Mouse (Mus musculus): ENCODE results near the gene Egfl7. TPM values are rescaled to one million over a fixed set of nuclear protein-coding genes. Genes with fewer than 3 reads are reported as not detected.

The Egfl7 gene
- polyA plus RNA-seq (2015; fragmentation: Nextera tagmentation; extraction: Ambion mirVana) = 110 and 118 TPM in 2 replicates

DNA sequence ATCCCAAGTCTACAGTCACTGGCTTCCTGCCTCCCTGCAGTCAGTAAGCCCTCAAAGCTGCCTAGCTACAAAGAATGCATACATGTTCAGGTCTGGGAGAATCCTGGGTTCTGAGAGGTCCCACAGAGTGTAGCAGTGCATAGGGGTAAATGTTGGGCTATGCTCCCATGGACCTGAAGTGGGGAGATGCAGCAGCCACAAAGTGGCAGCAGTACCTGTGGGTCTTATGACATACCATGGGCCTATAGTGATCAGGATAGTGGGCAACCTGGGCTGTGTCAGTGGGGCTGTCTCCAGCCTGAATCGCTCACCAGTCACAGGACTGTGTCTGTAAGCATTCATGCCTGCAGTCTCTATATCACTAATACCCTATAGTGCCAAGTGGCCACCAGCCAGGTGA is at the start of gene Egfl7:
TSS of gene Egfl7 (plus strand) at position 301 of the 400 bp plus-strand sequence.
- WGBS = 89% methylated on average over 1 of the region's 1 CpGs

DNA sequence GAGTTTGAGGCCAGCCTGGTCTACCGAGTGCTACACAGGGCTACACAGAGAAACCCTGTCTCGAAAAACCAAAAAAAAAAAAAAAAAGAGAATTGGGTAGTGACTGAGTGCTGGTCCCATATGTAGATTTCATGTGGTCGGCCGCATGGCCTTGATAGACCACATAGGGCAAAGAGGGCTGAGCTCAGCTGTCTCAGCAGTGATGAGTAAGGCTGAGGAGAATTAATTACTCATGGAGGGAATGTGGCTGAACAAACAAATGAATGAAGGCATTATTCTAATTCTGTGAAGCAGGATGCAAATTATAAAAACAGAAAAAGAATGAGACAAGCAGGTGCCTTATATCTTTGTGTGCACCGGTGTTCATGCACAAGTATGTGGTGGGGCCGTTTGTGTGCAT is 48.0 kb upstream of the Egfl7 start:
- Histone ChIP-seq H3K36me3 (ENCODE audit: control insufficient read depth, insufficient read depth, low read length) (no peaks in the 10 kb centered on the region), H3K27ac (ENCODE audit: low read length) (no peak overlapping the region), H3K9ac (ENCODE audit: low read depth, low read length) (no peak overlapping the region), H3K4me3 (ENCODE audit: low read length) (no peak overlapping the region), H3K4me2 (ENCODE audit: low read depth, low read length) (no peak overlapping the region), H3K9me3 (ENCODE audit: control insufficient read depth, low read length) (no peaks in the 10 kb centered on the region), H3K4me1 (ENCODE audit: control insufficient read depth, insufficient read depth, low read length) (peaks cover 3% of the 10 kb centered on the region), H3K27me3 (replicated peaks; ENCODE audit: control insufficient read depth, insufficient read depth, low read length) (no peaks in the 10 kb centered on the region)
- WGBS = 83% methylated on average over 6 of the region's 6 CpGs
- ATAC-seq = no peak

More for the DNA sequence above, at the start of gene Egfl7:
- Histone ChIP-seq H3K4me1 (ENCODE audit: control insufficient read depth, insufficient read depth, low read length) (peaks cover 4% of the 10 kb centered on the region; the same call in 1 of the 2 replicates), H3K36me3 (ENCODE audit: control insufficient read depth, insufficient read depth, low read length) (no peaks in the 10 kb centered on the region), H3K4me2 (ENCODE audit: low read depth, low read length) (no peak within 1 kb of the TSS), H3K27ac (ENCODE audit: low read length) (no peak within 1 kb of the TSS), H3K9ac (ENCODE audit: low read depth, low read length) (0 out of 2 replicates have a peak within 1 kb of the TSS, but pooled peaks have one; percentile 5), H3K4me3 (ENCODE audit: low read length) (no peak within 1 kb of the TSS), H3K9me3 (ENCODE audit: control insufficient read depth, low read length) (no peaks in the 10 kb centered on the region), H3K27me3 (replicated peaks; ENCODE audit: control insufficient read depth, insufficient read depth, low read length) (no peaks in the 10 kb centered on the region)
- ATAC-seq = no peak

DNA sequence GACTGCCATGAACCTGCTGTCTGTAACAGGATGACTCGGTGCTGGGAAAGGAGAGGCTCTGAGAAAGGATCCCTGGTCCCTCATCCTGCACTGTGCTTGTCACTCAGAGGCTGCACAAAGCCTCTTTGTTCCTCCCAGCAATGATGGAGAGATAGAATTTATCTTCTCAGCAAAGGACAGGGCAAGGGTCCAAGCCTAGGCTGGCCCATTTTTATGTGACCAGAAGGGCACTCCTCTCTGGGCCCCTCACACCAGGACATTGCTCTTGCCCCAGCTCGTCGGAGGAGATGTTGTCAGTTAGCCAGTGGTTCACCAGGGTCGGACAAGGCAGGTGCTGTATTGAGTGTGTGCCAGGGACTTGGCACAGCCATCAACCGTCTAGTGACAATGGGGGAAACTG is 46.6 kb upstream of the Egfl7 start:
- no peak overlapping the region for H3K4me3 ChIP-seq (ENCODE audit: low read length)
- no peak overlapping the region for H3K4me2 ChIP-seq (ENCODE audit: low read depth, low read length)
- H3K4me1 ChIP-seq (ENCODE audit: control insufficient read depth, insufficient read depth, low read length) = peaks cover 3% of the 10 kb centered on the region
- WGBS = 43% methylated on average over 5 of the region's 5 CpGs
- H3K27me3 ChIP-seq (replicated peaks; ENCODE audit: control insufficient read depth, insufficient read depth, low read length) = no peaks in the 10 kb centered on the region
- H3K36me3 ChIP-seq (ENCODE audit: control insufficient read depth, insufficient read depth, low read length) = no peaks in the 10 kb centered on the region
- no peak overlapping the region for H3K9ac ChIP-seq (ENCODE audit: low read depth, low read length)
- no peaks in the 10 kb centered on the region for H3K9me3 ChIP-seq (ENCODE audit: control insufficient read depth, low read length)
- 0 out of 2 replicates have a peak, but pooled peaks have one; percentile 28 for ATAC-seq
- no peak overlapping the region for H3K27ac ChIP-seq (ENCODE audit: low read length)

DNA sequence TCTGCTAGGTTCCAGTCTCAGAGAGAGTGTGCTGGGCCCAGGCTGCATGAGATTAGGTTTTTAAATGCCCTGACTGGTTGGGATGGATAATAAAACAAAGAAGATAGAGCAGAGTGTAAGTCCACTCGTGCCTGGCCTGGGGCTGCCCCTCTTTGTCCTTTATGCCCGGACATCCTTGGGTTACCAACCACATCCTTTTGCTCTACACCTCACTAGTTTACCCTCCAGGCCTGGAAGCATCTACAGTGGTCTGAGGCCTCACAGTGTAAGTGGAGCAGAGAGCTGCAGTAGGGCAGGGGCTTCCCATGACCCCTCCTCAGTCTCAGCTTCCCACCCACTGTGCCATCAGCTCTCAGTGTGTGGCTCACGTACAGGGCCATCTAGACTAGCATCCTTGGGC is 45.7 kb upstream of the Egfl7 start:
- Histone ChIP-seq H3K4me2 (ENCODE audit: low read depth, low read length) (no peak overlapping the region), H3K4me1 (ENCODE audit: control insufficient read depth, insufficient read depth, low read length) (peaks cover 3% of the 10 kb centered on the region), H3K27me3 (replicated peaks; ENCODE audit: control insufficient read depth, insufficient read depth, low read length) (no peaks in the 10 kb centered on the region), H3K4me3 (ENCODE audit: low read length) (no peak overlapping the region), H3K9me3 (ENCODE audit: control insufficient read depth, low read length) (no peaks in the 10 kb centered on the region), H3K9ac (ENCODE audit: low read depth, low read length) (no peak overlapping the region), H3K27ac (ENCODE audit: low read length) (no peak overlapping the region), H3K36me3 (ENCODE audit: control insufficient read depth, insufficient read depth, low read length) (no peaks in the 10 kb centered on the region)
- 73% methylated on average over 3 of the region's 3 CpGs for WGBS
- no peak for ATAC-seq

DNA sequence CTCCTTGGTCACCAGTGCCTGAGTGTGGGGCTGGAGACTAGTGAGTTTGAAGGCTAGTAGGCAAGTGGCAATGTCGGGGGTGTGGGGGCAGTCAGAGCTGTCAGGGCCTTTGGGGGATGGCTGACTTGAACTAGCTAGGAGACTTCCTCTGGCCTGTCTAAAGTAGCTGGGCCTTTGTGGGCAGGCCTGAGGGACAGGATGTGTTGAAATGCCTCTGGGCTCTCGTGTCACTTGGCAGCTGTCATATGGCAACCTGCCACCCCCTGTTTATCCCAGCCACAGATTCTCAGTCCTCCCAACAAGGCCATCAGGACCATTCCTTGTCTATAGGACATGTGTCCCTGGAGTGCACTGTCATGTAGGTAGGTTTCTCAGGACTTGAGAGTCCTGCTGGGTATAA is 45.2 kb upstream of the Egfl7 start:
- no peak for ATAC-seq
- WGBS = 69% methylated on average over 2 of the region's 2 CpGs
- no peaks in the 10 kb centered on the region for H3K27me3 ChIP-seq (replicated peaks; ENCODE audit: control insufficient read depth, insufficient read depth, low read length)
- H3K9ac ChIP-seq (ENCODE audit: low read depth, low read length) = no peak overlapping the region
- no peaks in the 10 kb centered on the region for H3K9me3 ChIP-seq (ENCODE audit: control insufficient read depth, low read length)
- H3K4me2 ChIP-seq (ENCODE audit: low read depth, low read length) = no peak overlapping the region
- H3K27ac ChIP-seq (ENCODE audit: low read length) = no peak overlapping the region
- no peaks in the 10 kb centered on the region; the same call in 1 of the 2 replicates for H3K4me1 ChIP-seq (ENCODE audit: control insufficient read depth, insufficient read depth, low read length)
- no peaks in the 10 kb centered on the region for H3K36me3 ChIP-seq (ENCODE audit: control insufficient read depth, insufficient read depth, low read length)
- H3K4me3 ChIP-seq (ENCODE audit: low read length) = no peak overlapping the region

DNA sequence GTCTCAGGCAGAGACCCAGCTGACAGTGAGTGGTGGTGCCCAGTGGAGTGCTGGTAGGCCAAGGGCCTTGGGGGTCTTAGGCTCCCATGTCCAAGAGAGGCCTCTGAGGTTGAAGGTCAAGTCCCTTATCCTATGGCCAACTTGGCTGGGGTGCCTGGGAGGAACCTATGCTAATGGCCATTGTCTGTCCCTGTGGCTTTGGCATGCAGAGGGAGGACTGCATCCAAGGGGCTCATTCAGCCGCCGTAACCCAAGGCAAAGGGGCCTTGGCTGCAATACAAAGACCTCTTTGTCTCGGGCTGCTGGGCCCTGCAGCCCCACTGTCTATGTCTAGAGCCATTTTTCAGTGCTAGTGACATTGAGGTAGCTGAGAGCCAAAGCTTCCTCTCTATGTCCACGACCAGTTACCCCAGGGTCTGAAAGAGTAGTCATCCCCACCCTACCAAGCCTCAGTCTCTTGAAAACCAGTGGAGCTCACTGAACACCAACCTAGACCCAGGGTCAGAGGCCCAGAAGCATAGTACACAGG is 44.2 kb upstream of the Egfl7 start:
- Histone ChIP-seq H3K9ac (ENCODE audit: low read depth, low read length) (no peak overlapping the region), H3K36me3 (ENCODE audit: control insufficient read depth, insufficient read depth, low read length) (no peaks in the 10 kb centered on the region), H3K27me3 (replicated peaks; ENCODE audit: control insufficient read depth, insufficient read depth, low read length) (no peaks in the 10 kb centered on the region), H3K4me3 (ENCODE audit: low read length) (no peak overlapping the region), H3K9me3 (ENCODE audit: control insufficient read depth, low read length) (no peaks in the 10 kb centered on the region), H3K4me2 (ENCODE audit: low read depth, low read length) (no peak overlapping the region), H3K4me1 (ENCODE audit: control insufficient read depth, insufficient read depth, low read length) (no peaks in the 10 kb centered on the region; the same call in none of the 2 replicates), H3K27ac (ENCODE audit: low read length) (no peak overlapping the region)
- no peak for ATAC-seq
- WGBS = 62% methylated on average over 4 of the region's 4 CpGs

DNA sequence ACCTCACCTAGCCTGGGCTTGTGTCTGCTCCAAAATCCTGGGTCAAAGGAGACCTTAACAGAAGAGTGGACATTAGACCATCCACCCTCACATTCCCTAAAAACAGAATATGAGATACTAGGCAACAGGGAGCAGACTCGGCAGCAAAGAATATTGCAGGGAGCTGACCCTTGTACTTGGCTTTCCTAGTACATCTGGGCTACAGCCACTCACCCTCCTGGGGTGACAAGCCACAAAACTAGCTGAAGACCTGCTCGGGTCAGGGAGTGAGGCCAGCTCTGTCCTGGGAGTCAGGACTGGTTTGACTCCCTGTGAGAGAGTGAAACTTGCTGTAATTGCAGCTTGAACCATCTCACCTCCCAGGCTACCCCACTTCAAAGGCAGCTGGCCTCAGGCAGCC is 40.3 kb upstream of the Egfl7 start:
- 37% methylated on average over 2 of the region's 2 CpGs for WGBS
- Histone ChIP-seq H3K4me1 (ENCODE audit: control insufficient read depth, insufficient read depth, low read length) (peaks cover 4% of the 10 kb centered on the region; the same call in 1 of the 2 replicates), H3K4me3 (ENCODE audit: low read length) (no peak overlapping the region), H3K36me3 (ENCODE audit: control insufficient read depth, insufficient read depth, low read length) (no peaks in the 10 kb centered on the region), H3K9me3 (ENCODE audit: control insufficient read depth, low read length) (no peaks in the 10 kb centered on the region), H3K27me3 (replicated peaks; ENCODE audit: control insufficient read depth, insufficient read depth, low read length) (no peaks in the 10 kb centered on the region), H3K27ac (ENCODE audit: low read length) (no peak overlapping the region), H3K4me2 (ENCODE audit: low read depth, low read length) (no peak overlapping the region), H3K9ac (ENCODE audit: low read depth, low read length) (no peak overlapping the region)
- no peak for ATAC-seq

DNA sequence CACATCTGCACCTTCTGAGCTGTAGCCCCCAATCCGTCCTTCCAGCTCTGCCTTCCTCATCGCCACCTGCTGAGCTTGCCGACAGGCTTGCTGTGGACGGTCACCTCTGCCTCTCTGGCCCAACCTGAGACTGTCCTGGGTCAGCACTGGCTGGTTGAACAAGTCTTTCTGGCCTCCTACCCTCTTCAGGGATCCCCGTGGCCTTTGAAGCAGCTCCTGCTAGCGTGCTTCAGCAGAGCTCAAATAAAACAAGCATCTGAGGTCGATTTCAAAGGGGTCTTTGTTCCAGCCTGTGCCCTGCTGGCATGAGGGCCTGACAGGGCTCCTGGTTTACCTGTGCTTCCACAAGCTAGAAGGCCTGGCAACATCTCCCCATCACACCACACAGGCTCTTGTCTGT is 39.1 kb upstream of the Egfl7 start:
- H3K9me3 ChIP-seq (ENCODE audit: control insufficient read depth, low read length) = no peaks in the 10 kb centered on the region
- H3K27ac ChIP-seq (ENCODE audit: low read length) = no peak overlapping the region
- ATAC-seq = no peak
- H3K4me1 ChIP-seq (ENCODE audit: control insufficient read depth, insufficient read depth, low read length) = peaks cover 4% of the 10 kb centered on the region; the same call in 1 of the 2 replicates
- no peak overlapping the region for H3K9ac ChIP-seq (ENCODE audit: low read depth, low read length)
- WGBS = 45% methylated on average over 7 of the region's 7 CpGs
- H3K27me3 ChIP-seq (replicated peaks; ENCODE audit: control insufficient read depth, insufficient read depth, low read length) = no peaks in the 10 kb centered on the region
- no peak overlapping the region for H3K4me3 ChIP-seq (ENCODE audit: low read length)
- no peaks in the 10 kb centered on the region for H3K36me3 ChIP-seq (ENCODE audit: control insufficient read depth, insufficient read depth, low read length)
- no peak overlapping the region for H3K4me2 ChIP-seq (ENCODE audit: low read depth, low read length)

DNA sequence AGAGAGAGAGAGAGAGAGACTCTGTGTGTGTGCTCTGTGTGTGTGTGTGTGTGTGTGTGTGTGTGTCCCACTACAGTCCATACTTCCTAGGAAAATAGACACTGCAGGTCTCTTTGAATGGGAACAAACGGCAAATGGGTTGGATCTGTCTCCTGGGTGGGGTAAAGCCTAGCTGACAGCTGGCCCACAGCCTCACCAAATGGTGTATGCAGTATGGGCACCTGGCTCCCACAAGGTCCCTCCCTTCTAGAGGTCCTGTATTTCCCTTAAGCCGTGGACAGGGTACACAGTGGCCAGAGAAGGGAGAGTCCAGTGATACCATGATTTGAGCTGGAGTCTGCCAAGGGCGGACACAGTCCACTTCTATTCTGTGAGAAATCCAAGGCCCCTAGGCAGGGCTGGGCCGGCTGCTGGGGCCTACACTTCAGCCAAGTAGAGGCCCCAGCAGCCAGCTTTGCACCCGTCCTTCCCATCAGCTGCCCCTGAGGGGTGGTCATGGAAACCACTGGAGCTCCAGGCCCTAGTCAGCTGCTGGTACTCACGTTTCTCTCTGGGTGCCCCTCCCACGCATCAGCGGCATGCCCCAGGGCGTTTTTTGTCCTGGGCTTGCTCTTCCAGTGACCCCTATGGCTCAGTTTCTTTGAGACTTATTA is 38.4 kb upstream of the Egfl7 start:
- WGBS = 48% methylated on average over 9 of the region's 9 CpGs
- Histone ChIP-seq H3K36me3 (ENCODE audit: control insufficient read depth, insufficient read depth, low read length) (no peaks in the 10 kb centered on the region), H3K9ac (ENCODE audit: low read depth, low read length) (no peak overlapping the region), H3K27me3 (replicated peaks; ENCODE audit: control insufficient read depth, insufficient read depth, low read length) (no peaks in the 10 kb centered on the region), H3K4me1 (ENCODE audit: control insufficient read depth, insufficient read depth, low read length) (peaks cover 4% of the 10 kb centered on the region; the same call in 1 of the 2 replicates), H3K4me2 (ENCODE audit: low read depth, low read length) (no peak overlapping the region), H3K4me3 (ENCODE audit: low read length) (no peak overlapping the region), H3K9me3 (ENCODE audit: control insufficient read depth, low read length) (no peaks in the 10 kb centered on the region), H3K27ac (ENCODE audit: low read length) (no peak overlapping the region)
- ATAC-seq = no peak
